Mouse (Mus musculus) heart, adult 2 months (tissue): ENCODE measurements around the gene Scamp1. TPM values are rescaled to one million over a fixed set of nuclear protein-coding genes. Genes with fewer than 3 reads are reported as not detected.

Experiments
- DNase-seq, 2 experiments: peaks; one replicate each; pipeline ENCODE4 v3.0.0; 2021
- H3K27ac ChIP-seq: fragments of 200-600 bp; 2 replicates; pipeline ENCODE4 v1.8.1; 2022
- H3K27me3 ChIP-seq: fragments of 200-500 bp; 2 replicates; pipeline ENCODE4 v1.6.1; 2012; ENCODE audit warnings: mild to moderate bottlenecking, low read length, inconsistent platforms, mixed read lengths; ENCODE audit not compliant: control insufficient read depth, insufficient read depth
- H3K36me3 ChIP-seq: fragments of 200-500 bp; 2 replicates; pipeline ENCODE4 v1.6.1; 2012; ENCODE audit warnings: low read length, inconsistent platforms; ENCODE audit not compliant: control insufficient read depth, insufficient read depth
- H3K4me1 ChIP-seq: fragments of 200-500 bp; 2 replicates; pipeline ENCODE4 v1.6.1; 2011; ENCODE audit warnings: low read length; ENCODE audit not compliant: control insufficient read depth, insufficient read depth
- H3K4me3 ChIP-seq: fragments of 200-600 bp; 2 replicates; pipeline ENCODE4 v1.8.1; 2022
- H3K79me2 ChIP-seq: fragments of 200-500 bp; replicated peaks from 2 replicates; pipeline ENCODE4 v1.6.1; 2012; ENCODE audit warnings: mild to moderate bottlenecking, inconsistent platforms, low read length, moderate library complexity, mixed read lengths; ENCODE audit not compliant: control insufficient read depth, insufficient read depth
- H3K9ac ChIP-seq: fragments of 200-500 bp; 2 replicates; pipeline ENCODE4 v1.6.1; 2012; ENCODE audit warnings: low read depth, mild to moderate bottlenecking, control low read depth, inconsistent platforms, low read length, mixed read lengths
- CTCF ChIP-seq: fragments of 200-600 bp; IDR thresholded peaks from 2 replicates; pipeline ENCODE4 v1.8.1; 2022; ENCODE audit warnings: antibody characterized with exemption, mild to moderate bottlenecking, moderate library complexity
- EP300 ChIP-seq: fragments of 200-500 bp; IDR thresholded peaks from 2 replicates; pipeline ENCODE4 v1.6.1; 2011; ENCODE audit warnings: low read depth, low read length, control low read depth; ENCODE audit not compliant: insufficient read depth
- POLR2A ChIP-seq: fragments of 200-500 bp; IDR thresholded peaks from 2 replicates; pipeline ENCODE4 v1.6.1; 2011; ENCODE audit warnings: mild to moderate bottlenecking, low read depth, low read length, control low read depth; ENCODE audit not compliant: insufficient read depth
- WGBS: fragments of 180-500 bp; shearing (Covaris S2); methylation state at CpG from one replicate; pipeline ENCODE4 v1.1.7; 2018; 5-methylcytosine and 5-hydroxymethylcytosine counted together
- intact Hi-C: fragments of 180-260 bp; cut with DNase I; formaldehyde crosslinking; loops from one replicate; pipeline ENCODE4 v1.15.1; 2025
- polyA plus RNA-seq: library from polyadenylated mRNA; depleted of rRNA; stranded (reverse); fragments of >200 nt; gene quantifications from 2 replicates; pipeline ENCODE4 v1.2.3, GENCODE M21; 2012
- total RNA-seq, 2 experiments: library from RNA; stranded (reverse); gene quantifications; 2 replicates each; pipeline ENCODE4 v1.2.3; 2021

Scamp1 gene
- total and polyA plus RNA-seq, 3 experiments = 12.5 to 33.3 (median 32.3) TPM

DNA sequence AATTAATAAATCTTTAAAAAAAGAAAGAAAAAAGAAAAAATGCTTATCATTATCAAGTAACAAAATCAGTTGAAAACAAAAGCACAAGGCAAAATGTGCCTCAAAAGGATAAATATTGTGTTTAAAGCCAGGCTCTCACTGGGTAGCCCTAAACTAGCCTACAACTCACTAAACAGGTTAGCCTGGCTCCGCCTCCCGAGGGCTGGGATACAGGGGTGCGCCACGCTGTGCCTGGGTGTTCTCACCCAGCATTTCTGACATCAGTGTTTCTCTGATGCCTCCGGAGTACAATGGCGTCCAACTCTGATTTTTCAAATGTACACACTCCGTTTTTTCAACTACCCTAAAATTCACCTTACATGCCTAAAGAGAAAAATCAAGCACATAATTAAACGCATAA lies 24.7 kb downstream of the Scamp1 start:
- no peak overlapping the region for H3K27ac ChIP-seq
- peaks cover 5% of the 10 kb centered on the region for H3K4me1 ChIP-seq
- H3K36me3 ChIP-seq = peaks cover 10% of the 10 kb centered on the region
- no peaks in the 10 kb centered on the region for H3K27me3 ChIP-seq
- no peak overlapping the region for H3K4me3 ChIP-seq
- 0 out of 2 replicates have a peak, but pooled peaks cover 2% of the 10 kb centered on the region for H3K79me2 ChIP-seq
- intact Hi-C loops = no loop called here
- no peak overlapping the region for H3K9ac ChIP-seq
- no peak for DNase-seq
- TF ChIP-seq POLR2A (no peak), EP300 (no peak), CTCF (no peak)
- WGBS = 96% methylated on average over 8 of the region's 8 CpGs

DNA sequence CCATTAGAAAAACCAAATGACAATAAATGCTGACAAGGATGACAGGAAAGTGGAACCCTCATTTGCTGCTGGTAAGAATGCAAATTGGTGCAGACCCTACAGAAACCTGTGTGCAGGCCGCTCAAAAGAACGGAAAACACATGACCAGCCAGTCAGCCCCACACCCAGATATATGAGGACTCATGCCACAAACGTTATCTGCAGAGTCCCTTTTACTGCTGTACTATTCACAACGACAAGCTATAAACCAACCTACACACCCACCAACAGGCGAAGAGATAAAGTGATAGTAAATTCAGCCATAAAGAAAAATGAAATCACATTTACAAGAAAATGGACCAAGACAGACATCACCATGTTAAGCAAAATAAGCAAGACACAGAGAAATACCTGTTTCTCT lies 26.4 kb downstream of the Scamp1 start:
- TF ChIP-seq EP300 (no peak), POLR2A (no peak), CTCF (no peak)
- WGBS = 79% methylated on average over 5 of the region's 5 CpGs

GRCm38 (mm10) chr13:94258530-94258929 lies 27.1 kb downstream of the Scamp1 start:
- Histone ChIP-seq H3K4me1 (peaks cover 2% of the 10 kb centered on the region), H3K27me3 (no peaks in the 10 kb centered on the region), H3K79me2 (0 out of 2 replicates have a peak, but pooled peaks cover 2% of the 10 kb centered on the region), H3K4me3 (no peak overlapping the region), H3K27ac (no peak overlapping the region), H3K36me3 (peaks cover 10% of the 10 kb centered on the region), H3K9ac (no peak overlapping the region)
- intact Hi-C loops = no loop called here
- TF ChIP-seq CTCF (no peak), POLR2A (no peak), EP300 (no peak)
- DNase-seq = no peak
- WGBS = 92% methylated on average over 6 of the region's 6 CpGs

More for the DNA sequence above, 26.4 kb downstream of the Scamp1 start:
- Histone ChIP-seq H3K79me2 (0 out of 2 replicates have a peak, but pooled peaks cover 2% of the 10 kb centered on the region), H3K9ac (no peak overlapping the region), H3K27me3 (no peaks in the 10 kb centered on the region), H3K4me1 (peaks cover 5% of the 10 kb centered on the region), H3K27ac (no peak overlapping the region), H3K36me3 (peaks cover 10% of the 10 kb centered on the region), H3K4me3 (no peak overlapping the region)
- intact Hi-C loops = no loop called here
- DNase-seq = no peak

DNA sequence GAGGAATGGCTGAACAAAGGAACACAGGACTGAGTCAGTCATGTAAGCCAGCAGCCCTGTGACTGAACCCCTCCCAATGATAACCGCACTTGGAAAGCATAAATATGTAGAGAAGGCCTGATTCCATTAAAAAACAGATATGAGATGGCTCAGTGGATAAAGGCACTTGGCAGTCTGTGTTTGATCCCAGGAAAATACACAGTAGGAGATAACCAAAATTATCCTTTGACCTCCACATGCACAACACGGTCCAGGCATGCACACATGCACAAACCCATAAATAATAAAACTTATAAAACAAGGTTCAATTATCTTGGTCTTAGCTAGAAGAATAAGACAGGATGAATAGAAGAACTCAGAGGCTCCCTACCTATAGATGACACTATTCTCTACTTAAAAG lies 27.9 kb downstream of the Scamp1 start:
- Histone ChIP-seq H3K9ac (no peak overlapping the region), H3K27ac (no peak overlapping the region), H3K4me3 (no peak overlapping the region), H3K4me1 (peaks cover 2% of the 10 kb centered on the region), H3K27me3 (no peaks in the 10 kb centered on the region), H3K36me3 (peaks cover 10% of the 10 kb centered on the region), H3K79me2 (peaks cover 4% of the 10 kb centered on the region)
- no peak for DNase-seq
- 38% methylated on average over 2 of the region's 2 CpGs for WGBS
- TF ChIP-seq POLR2A (no peak), EP300 (no peak)
- intact Hi-C loops = no loop called here

DNA sequence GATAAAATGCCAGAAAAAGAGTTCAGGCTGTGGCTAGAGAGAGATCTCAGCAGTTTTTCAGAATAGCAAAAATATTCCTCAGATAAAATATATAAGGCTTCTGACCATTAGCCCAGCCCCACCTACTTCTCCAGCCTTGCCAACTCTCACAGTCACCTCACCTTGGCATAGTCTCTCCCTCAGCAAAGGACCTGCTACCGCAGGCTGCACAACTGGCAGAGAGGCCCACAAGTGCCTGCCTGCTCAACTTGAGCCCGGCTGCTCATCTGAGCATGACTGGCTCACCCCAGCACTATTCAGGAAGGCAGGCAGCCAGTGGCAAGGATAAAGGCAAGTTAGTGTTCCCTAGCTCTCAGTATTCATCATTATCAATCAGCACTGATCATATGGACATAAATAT lies 30.5 kb downstream of the Scamp1 start:
- Histone ChIP-seq H3K4me3 (no peak overlapping the region), H3K27ac (no peak overlapping the region), H3K36me3 (peaks cover 10% of the 10 kb centered on the region), H3K79me2 (peaks cover 4% of the 10 kb centered on the region), H3K9ac (no peak overlapping the region), H3K27me3 (no peaks in the 10 kb centered on the region), H3K4me1 (peaks cover 2% of the 10 kb centered on the region)
- 65% methylated on average over 2 of the region's 2 CpGs for WGBS
- intact Hi-C loops = no loop called here
- peak in 1 of 2 experiments; percentile 38 for DNase-seq
- TF ChIP-seq POLR2A (no peak), CTCF (no peak), EP300 (no peak)

DNA sequence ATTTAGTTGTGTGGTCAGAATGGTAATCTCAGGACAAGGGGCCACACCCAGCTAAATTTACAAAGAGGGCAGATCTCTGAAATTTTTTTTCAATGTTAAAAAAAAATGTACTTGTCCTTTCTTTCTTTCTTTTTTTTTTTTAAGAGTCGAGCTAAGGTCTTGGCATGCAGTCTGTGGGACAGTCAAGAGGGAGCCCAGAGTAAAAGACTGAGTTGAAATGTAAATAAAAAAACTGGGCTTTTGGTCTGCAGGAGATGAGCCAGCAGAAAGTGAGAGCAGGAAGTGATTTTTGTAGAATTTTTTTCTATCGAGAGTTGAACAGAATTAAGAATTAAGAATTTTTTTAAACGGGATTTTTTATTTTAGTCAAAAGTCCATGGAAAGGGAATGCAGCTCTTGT lies 31.4 kb downstream of the Scamp1 start:
- Histone ChIP-seq H3K27me3 (no peaks in the 10 kb centered on the region), H3K4me3 (no peak overlapping the region), H3K79me2 (peaks cover 4% of the 10 kb centered on the region), H3K36me3 (peaks cover 7% of the 10 kb centered on the region), H3K27ac (no peak overlapping the region), H3K9ac (no peak overlapping the region), H3K4me1 (peaks cover 2% of the 10 kb centered on the region)
- intact Hi-C loops = no loop called here
- DNase-seq = no peak
- WGBS = 65% methylated on average over 3 of the region's 3 CpGs
- TF ChIP-seq CTCF = no peak
- TF ChIP-seq EP300 = no peak
- TF ChIP-seq POLR2A = no peak

DNA sequence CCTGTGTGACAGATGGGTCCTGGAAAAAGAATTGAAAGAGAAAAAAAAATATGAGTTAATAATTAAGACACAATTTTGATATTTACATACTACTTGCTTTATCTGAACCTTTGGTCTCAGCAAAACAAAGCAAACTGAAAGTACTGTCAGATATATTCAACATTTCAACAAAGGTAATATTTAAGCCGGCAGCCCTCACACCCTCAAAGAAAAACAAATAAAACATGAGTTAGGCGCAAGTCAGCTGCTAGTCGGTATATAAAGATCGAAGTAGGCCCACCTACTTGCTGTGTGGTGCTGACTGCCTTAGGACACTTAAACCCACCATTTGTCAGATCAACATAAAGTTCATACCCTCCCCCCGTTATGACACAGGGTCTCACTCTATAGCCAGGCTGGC lies 32.6 kb downstream of the Scamp1 start:
- Histone ChIP-seq H3K27ac (no peak overlapping the region), H3K4me1 (peaks cover 2% of the 10 kb centered on the region), H3K27me3 (no peaks in the 10 kb centered on the region), H3K79me2 (peaks cover 2% of the 10 kb centered on the region), H3K9ac (no peak overlapping the region), H3K36me3 (peaks cover 7% of the 10 kb centered on the region), H3K4me3 (no peak overlapping the region)
- intact Hi-C loops = no loop called here
- DNase-seq = no peak
- WGBS = 97% methylated on average over 5 of the region's 5 CpGs
- TF ChIP-seq POLR2A (no peak), EP300 (no peak), CTCF (no peak)
